Mouse (Mus musculus) embryo, embryonic 10 days (tissue): ENCODE results near the gene Thra.
A peak's percentile ranks its signal among the peaks of the same experiment; 100 is the strongest.

Experiments used
- DNase-seq: peaks from one replicate; pipeline ENCODE4 v3.0.0-alpha.2; 2015; ENCODE audit warnings: low spot score

Gene Thra

GRCm38 (mm10) chr11:98745932-98746853 lies 5.8 kb downstream of the Thra start:
- no peak for DNase-seq

- peak; percentile 89 for DNase-seq
These were observed 6.6 kb downstream of the Thra start for GRCm38 (mm10) chr11:98746855-98747693.

GRCm38 (mm10) chr11:98747804-98748505 lies 7.5 kb downstream of the Thra start:
- no peak for DNase-seq

GRCm38 (mm10) chr11:98748506-98749416 lies 8.3 kb downstream of the Thra start:
- peak; percentile 28 for DNase-seq

- no peak for DNase-seq
These were observed 9.3 kb downstream of the Thra start for GRCm38 (mm10) chr11:98749716-98750115.

- no peak for DNase-seq
These were observed 10.1 kb downstream of the Thra start for GRCm38 (mm10) chr11:98750351-98751201.

GRCm38 (mm10) chr11:98751221-98751782 lies 10.9 kb downstream of the Thra start:
- no peak for DNase-seq

- DNase-seq: no peak
These were observed 12.2 kb downstream of the Thra start for GRCm38 (mm10) chr11:98752562-98753140.

- no peak for DNase-seq
These were observed 12.8 kb downstream of the Thra start for GRCm38 (mm10) chr11:98753264-98753663.

GRCm38 (mm10) chr11:98754151-98754620 lies 13.7 kb downstream of the Thra start:
- DNase-seq: no peak

GRCm38 (mm10) chr11:98754621-98755181 lies 14.3 kb downstream of the Thra start:
- DNase-seq: peak; percentile 84

- no peak for DNase-seq
These were observed 15.4 kb downstream of the Thra start for GRCm38 (mm10) chr11:98755726-98756380.

GRCm38 (mm10) chr11:98756711-98757110 lies 16.3 kb downstream of the Thra start:
- no peak for DNase-seq

- no peak for DNase-seq
These were observed 21.5 kb downstream of the Thra start for GRCm38 (mm10) chr11:98761939-98762338.

- DNase-seq: no peak
These were observed 22.5 kb downstream of the Thra start for GRCm38 (mm10) chr11:98762756-98763501.

- DNase-seq: no peak
These were observed 23.0 kb downstream of the Thra start for GRCm38 (mm10) chr11:98763502-98763861.

- no peak for DNase-seq
These were observed 23.7 kb downstream of the Thra start for GRCm38 (mm10) chr11:98764091-98764490.

GRCm38 (mm10) chr11:98764746-98765145 lies 24.3 kb downstream of the Thra start:
- no peak for DNase-seq
